Mouse (Mus musculus) CH12.LX (cell line): ENCODE results near the gene Aagab.

Experiments used
- CTCF ChIP-seq, 2 experiments: IDR thresholded peaks in 1 of 2; conservative IDR thresholded peaks in 1 of 2; 2 replicates each; pipeline ENCODE4 v1.5.1; 2011 to 2012; ENCODE audit warnings: low read depth in 2 of 2, low read length in 2 of 2, improper control_type of control experiment in 1 of 2, inconsistent platforms in 1 of 2, mild to moderate bottlenecking in 1 of 2, moderate library complexity in 1 of 2
- EP300 ChIP-seq: IDR thresholded peaks from 2 replicates; pipeline ENCODE4 v1.6.1; 2011; ENCODE audit warnings: low read length, improper control_type of control experiment
- MEF2A ChIP-seq: IDR thresholded peaks from 2 replicates; pipeline ENCODE4 v1.6.1; 2014; ENCODE audit warnings: low read depth, mild to moderate bottlenecking, inconsistent platforms, low read length, improper control_type of control experiment, borderline replicate concordance
- MXI1 ChIP-seq: IDR thresholded peaks from 2 replicates; pipeline ENCODE4 v1.6.1; 2011; ENCODE audit warnings: mild to moderate bottlenecking, low read depth, low read length, improper control_type of control experiment
- NELFE ChIP-seq: IDR thresholded peaks from 2 replicates; pipeline ENCODE4 v1.6.1; 2011; ENCODE audit warnings: low read depth, low read length, improper control_type of control experiment
- NRF1 ChIP-seq: IDR thresholded peaks from 2 replicates; pipeline ENCODE4 v1.6.1; 2014; ENCODE audit warnings: low read depth, mild to moderate bottlenecking, inconsistent platforms, low read length, improper control_type of control experiment, moderate library complexity
- POLR2A ChIP-seq: IDR thresholded peaks from 2 replicates; pipeline ENCODE4 v1.6.1; 2011; ENCODE audit warnings: low read depth, mild to moderate bottlenecking, improper control_type of control experiment, low read length
- RAD21 ChIP-seq: IDR thresholded peaks from 2 replicates; pipeline ENCODE4 v1.6.1; 2011; ENCODE audit warnings: low read depth, mild to moderate bottlenecking, low read length, improper control_type of control experiment, moderate library complexity
- SMC3 ChIP-seq: IDR thresholded peaks from 2 replicates; pipeline ENCODE4 v1.6.1; 2011; ENCODE audit warnings: low read depth, low read length, improper control_type of control experiment
- USF1 ChIP-seq: IDR thresholded peaks from 2 replicates; pipeline ENCODE4 v1.6.1; 2014; ENCODE audit warnings: low read depth, mild to moderate bottlenecking, inconsistent platforms, low read length, improper control_type of control experiment
- ZC3H11A ChIP-seq: IDR thresholded peaks from 2 replicates; pipeline ENCODE4 v1.6.1; 2012; ENCODE audit warnings: low read depth, mild to moderate bottlenecking, inconsistent platforms, low read length, improper control_type of control experiment
- ZNF384 ChIP-seq: IDR thresholded peaks from 2 replicates; pipeline ENCODE4 v1.6.1; 2012; ENCODE audit warnings: low read depth, low read length, improper control_type of control experiment, inconsistent platforms

- TF ChIP-seq MXI1: no peak
- TF ChIP-seq CTCF (conservative IDR thresholded peaks at IDR 0.05 in 1 of 2, IDR thresholded peaks at IDR 0.05 in 1 of 2; ENCODE audit: low read depth in 2 of 2, low read length in 2 of 2): no peak
- TF ChIP-seq POLR2A: no peak
- TF ChIP-seq EP300: no peak
- no peak for TF ChIP-seq ZC3H11A
- no peak for TF ChIP-seq NRF1
- TF ChIP-seq SMC3: no peak
- no peak for TF ChIP-seq RAD21
- no peak for TF ChIP-seq MEF2A
- no peak for TF ChIP-seq NELFE
- TF ChIP-seq ZNF384: no peak
- no peak for TF ChIP-seq USF1
Observed at GRCm38 (mm10) chr9:63667373-63667724, 64.9 kb downstream of the Aagab start.
